Mouse (Mus musculus): Measurements from ENCODE around the gene Rasa3. TPM values are rescaled to one million over a fixed set of nuclear protein-coding genes. Genes with fewer than 3 reads are reported as not detected.

Gene Rasa3
- polyA plus RNA-seq, 2 experiments, result 10.1 to 15.8 TPM

GRCm38 (mm10) chr8:13694735-13695134, 17.3 kb upstream of the Rasa3 start:
- Histone ChIP-seq H3K9ac (replicated peaks) (no peak overlapping the region), H3K4me2 (ENCODE audit: low read depth) (no peak overlapping the region), H3K4me3 (ENCODE audit: insufficient read depth in 1 of 2, low read depth in 2 of 2, low read length in 2 of 2) (no peak overlapping the region), H3K36me3 (replicated peaks; ENCODE audit: control insufficient read depth, insufficient read depth, low read depth) (no peaks in the 10 kb centered on the region), H3K27ac (no peak overlapping the region), H3K4me1 (replicated peaks; ENCODE audit: control insufficient read depth in 2 of 2, insufficient read depth in 2 of 2, low read length in 1 of 2) (peaks cover 0 to 12% of the 10 kb centered on the region in 2 experiments; a peak in 2 of 4 replicates), H3K9me3 (ENCODE audit: control insufficient read depth, low read length) (no peaks in the 10 kb centered on the region), H3K27me3 (ENCODE audit: control insufficient read depth, insufficient read depth, low read length) (no peaks in the 10 kb centered on the region)
- WGBS (ENCODE audit: insufficient replicate concordance), result 60% methylated on average over 12 of the region's 12 CpGs
- TF ChIP-seq CTCF (IDR thresholded peaks at IDR 0.05; ENCODE audit: low read depth), result no peak
- TF ChIP-seq EP300 (IDR thresholded peaks at IDR 0.05; ENCODE audit: low read depth), result no peak
- DNase-seq (ENCODE audit: low read depth in 3 of 3, low spot score in 3 of 3), result no peak
- no peak for ATAC-seq (ENCODE audit: insufficient read depth)

GRCm38 (mm10) chr8:13692302-13693066, 15.1 kb upstream of the Rasa3 start:
- no peaks in the 10 kb centered on the region for H3K27me3 ChIP-seq (ENCODE audit: control insufficient read depth, insufficient read depth, low read length)
- H3K36me3 ChIP-seq (replicated peaks; ENCODE audit: control insufficient read depth, insufficient read depth, low read depth), result no peaks in the 10 kb centered on the region
- no peak overlapping the region for H3K4me2 ChIP-seq (ENCODE audit: low read depth)
- WGBS (ENCODE audit: insufficient replicate concordance), result 71% methylated on average over 10 of the region's 10 CpGs
- no peak overlapping the region for H3K9ac ChIP-seq (replicated peaks)
- H3K27ac ChIP-seq, result no peak overlapping the region
- no peak overlapping the region for H3K4me3 ChIP-seq (ENCODE audit: insufficient read depth in 1 of 2, low read depth in 2 of 2, low read length in 2 of 2)
- no peaks in the 10 kb centered on the region for H3K9me3 ChIP-seq (ENCODE audit: control insufficient read depth, low read length)
- H3K4me1 ChIP-seq (replicated peaks; ENCODE audit: control insufficient read depth in 2 of 2, insufficient read depth in 2 of 2, low read length in 1 of 2), result no peaks in the 10 kb centered on the region
- ATAC-seq (ENCODE audit: insufficient read depth), result no peak
- no peak for TF ChIP-seq EP300 (IDR thresholded peaks at IDR 0.05; ENCODE audit: low read depth)
- TF ChIP-seq CTCF (IDR thresholded peaks at IDR 0.05; ENCODE audit: low read depth), result no peak
- no peak for DNase-seq (ENCODE audit: low read depth in 3 of 3, low spot score in 3 of 3)

DNA sequence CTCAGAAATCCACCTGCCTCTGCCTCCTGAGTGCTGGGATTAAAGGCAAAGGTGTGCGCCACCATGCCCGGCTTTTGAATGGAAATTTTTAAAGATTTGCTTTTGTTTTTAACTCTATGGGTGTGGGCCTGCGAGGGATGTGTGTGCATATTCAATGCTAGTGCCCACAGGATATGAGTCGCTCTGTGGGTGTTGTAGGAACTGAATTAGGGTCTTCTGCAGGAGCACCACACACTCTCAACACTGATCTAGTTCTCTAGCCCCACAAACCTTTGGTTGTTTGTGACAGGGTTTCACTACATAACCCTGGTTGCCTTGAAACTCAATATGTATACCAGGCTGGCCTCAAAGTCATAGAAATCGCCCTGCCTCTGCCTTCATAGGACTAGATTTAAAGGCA, 11.9 kb upstream of the Rasa3 start:
- ATAC-seq (ENCODE audit: insufficient read depth) (no peak), DNase-seq (ENCODE audit: low read depth in 3 of 3, low spot score in 3 of 3) (no peak)
- TF ChIP-seq EP300 (IDR thresholded peaks at IDR 0.05; ENCODE audit: low read depth), result no peak
- Histone ChIP-seq H3K4me1 (replicated peaks; ENCODE audit: control insufficient read depth in 2 of 2, insufficient read depth in 2 of 2, low read length in 1 of 2) (peaks cover 0 to 11% of the 10 kb centered on the region in 2 experiments; a peak in 2 of 4 replicates), H3K4me3 (ENCODE audit: insufficient read depth in 1 of 2, low read depth in 2 of 2, low read length in 2 of 2) (no peak overlapping the region), H3K4me2 (ENCODE audit: low read depth) (no peak overlapping the region), H3K27me3 (ENCODE audit: control insufficient read depth, insufficient read depth, low read length) (no peaks in the 10 kb centered on the region), H3K36me3 (replicated peaks; ENCODE audit: control insufficient read depth, insufficient read depth, low read depth) (no peaks in the 10 kb centered on the region), H3K9me3 (ENCODE audit: control insufficient read depth, low read length) (no peaks in the 10 kb centered on the region), H3K9ac (replicated peaks) (no peak overlapping the region), H3K27ac (no peak overlapping the region)
- 57% methylated on average over 5 of the region's 5 CpGs for WGBS (ENCODE audit: insufficient replicate concordance)

DNA sequence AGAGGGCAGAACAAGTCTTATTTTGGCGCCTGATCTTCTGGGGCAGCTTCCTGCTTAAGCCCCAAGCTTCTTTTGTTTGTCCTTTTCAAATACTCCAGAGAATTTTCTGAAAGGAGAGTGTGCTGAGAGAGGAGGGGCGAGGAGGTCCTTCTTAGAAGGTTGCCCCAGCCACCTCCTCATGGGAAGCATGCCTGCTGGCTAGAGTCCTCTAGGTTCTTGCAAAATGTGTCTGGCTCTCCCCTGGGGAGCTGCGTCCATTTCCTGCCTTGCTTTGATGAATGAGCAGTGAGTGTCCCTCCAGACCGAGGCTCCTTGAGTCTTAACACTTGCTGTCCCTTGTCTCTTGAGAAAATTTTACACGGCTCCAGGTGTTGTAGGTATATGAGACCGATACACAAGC, 11.1 kb upstream of the Rasa3 start:
- Histone ChIP-seq H3K9me3 (ENCODE audit: control insufficient read depth, low read length) (no peaks in the 10 kb centered on the region), H3K36me3 (replicated peaks; ENCODE audit: control insufficient read depth, insufficient read depth, low read depth) (no peaks in the 10 kb centered on the region), H3K4me1 (replicated peaks; ENCODE audit: control insufficient read depth in 2 of 2, insufficient read depth in 2 of 2, low read length in 1 of 2) (peaks cover 0 to 13% of the 10 kb centered on the region in 2 experiments; a peak in 2 of 4 replicates), H3K27me3 (ENCODE audit: control insufficient read depth, insufficient read depth, low read length) (no peaks in the 10 kb centered on the region), H3K27ac (no peak overlapping the region), H3K9ac (replicated peaks) (no peak overlapping the region), H3K4me2 (ENCODE audit: low read depth) (no peak overlapping the region), H3K4me3 (ENCODE audit: insufficient read depth in 1 of 2, low read depth in 2 of 2, low read length in 2 of 2) (no peak overlapping the region)
- 49% methylated on average over 6 of the region's 6 CpGs for WGBS (ENCODE audit: insufficient replicate concordance)
- no peak for ATAC-seq (ENCODE audit: insufficient read depth)
- DNase-seq (ENCODE audit: low read depth in 3 of 3, low spot score in 3 of 3), result no peak
- no peak for TF ChIP-seq CTCF (IDR thresholded peaks at IDR 0.05; ENCODE audit: low read depth)
- TF ChIP-seq EP300 (IDR thresholded peaks at IDR 0.05; ENCODE audit: low read depth), result no peak

DNA sequence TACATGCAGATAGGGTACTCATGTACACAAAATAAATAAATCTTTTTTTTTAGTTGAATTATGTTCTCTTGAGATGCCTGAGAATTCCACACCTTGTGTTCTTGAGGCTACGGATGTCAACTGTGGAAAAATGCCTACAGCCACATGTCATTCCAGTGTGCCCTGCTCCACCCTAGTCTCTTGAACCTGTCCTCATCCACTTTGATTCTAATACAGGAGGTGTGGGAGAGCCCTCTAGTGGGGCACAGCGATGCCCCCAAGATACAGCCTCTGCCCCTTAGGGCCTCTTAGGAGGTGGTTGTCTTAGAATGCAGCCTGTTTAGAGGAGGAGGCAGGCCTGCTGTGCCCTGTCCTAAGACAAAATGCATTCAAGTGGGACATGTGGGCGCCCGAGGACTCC, 10.5 kb upstream of the Rasa3 start:
- Histone ChIP-seq H3K27me3 (ENCODE audit: control insufficient read depth, insufficient read depth, low read length) (no peaks in the 10 kb centered on the region), H3K4me2 (ENCODE audit: low read depth) (no peak overlapping the region), H3K4me3 (ENCODE audit: insufficient read depth in 1 of 2, low read depth in 2 of 2, low read length in 2 of 2) (no peak overlapping the region), H3K4me1 (replicated peaks; ENCODE audit: control insufficient read depth in 2 of 2, insufficient read depth in 2 of 2, low read length in 1 of 2) (peaks cover 0 to 13% of the 10 kb centered on the region in 2 experiments; a peak in 2 of 4 replicates), H3K27ac (no peak overlapping the region), H3K36me3 (replicated peaks; ENCODE audit: control insufficient read depth, insufficient read depth, low read depth) (no peaks in the 10 kb centered on the region), H3K9me3 (ENCODE audit: control insufficient read depth, low read length) (no peaks in the 10 kb centered on the region), H3K9ac (replicated peaks) (no peak overlapping the region)
- no peak for DNase-seq (ENCODE audit: low read depth in 3 of 3, low spot score in 3 of 3)
- 55% methylated on average over 4 of the region's 4 CpGs for WGBS (ENCODE audit: insufficient replicate concordance)
- TF ChIP-seq CTCF (IDR thresholded peaks at IDR 0.05; ENCODE audit: low read depth), result no peak
- TF ChIP-seq EP300 (IDR thresholded peaks at IDR 0.05; ENCODE audit: low read depth), result no peak
- no peak for ATAC-seq (ENCODE audit: insufficient read depth)

Data from liver, embryonic 14.5 days (tissue).